Mouse (Mus musculus) heart, postnatal 0 days (tissue): ENCODE measurements around the gene Pgap3. TPM values are rescaled to one million over a fixed set of nuclear protein-coding genes. Genes with fewer than 3 reads are reported as not detected.
"Not testable (repeated sequence)": the region's sequence is repeated elsewhere in the genome, so short reads cannot be mapped to it uniquely, and the experiment has no call there.

ENCODE experiments used
- ATAC-seq: fragments of 200-750 bp; cut with Nextera tagmentation; 2 replicates; pipeline ENCODE4 v1.8.0; 2017; ENCODE audit warnings: low read depth, moderate number of reproducible peaks, moderate library complexity; ENCODE audit not compliant: insufficient read depth
- DNase-seq: peaks from one replicate; pipeline ENCODE4 v3.0.0-alpha.2; 2016; ENCODE audit warnings: low spot score
- H3K27ac ChIP-seq: fragments of 300-500 bp; sonication (generic); 2 replicates; pipeline ENCODE4 v1.5.1; 2014; ENCODE audit warnings: low read depth, mild to moderate bottlenecking
- H3K27me3 ChIP-seq: fragments of 300-500 bp; sonication (generic); 2 replicates; pipeline ENCODE4 v1.6.1; 2014; ENCODE audit warnings: low read length, mixed read lengths; ENCODE audit not compliant: control insufficient read depth, insufficient read depth
- H3K36me3 ChIP-seq: fragments of 300-500 bp; sonication (generic); replicated peaks from 2 replicates; pipeline ENCODE4 v1.6.1; 2014; ENCODE audit warnings: low read length, mixed read lengths; ENCODE audit not compliant: control insufficient read depth, insufficient read depth
- H3K4me1 ChIP-seq: fragments of 300-500 bp; sonication (generic); 2 replicates; pipeline ENCODE4 v1.6.1; 2014; ENCODE audit warnings: antibody characterized with exemption; ENCODE audit not compliant: control insufficient read depth, insufficient read depth
- H3K4me2 ChIP-seq: fragments of 300-500 bp; sonication (generic); 2 replicates; pipeline ENCODE4 v1.6.1; 2014; ENCODE audit warnings: low read depth, mild to moderate bottlenecking, low read length, moderate library complexity
- H3K4me3 ChIP-seq: fragments of 300-500 bp; sonication (generic); 2 replicates; pipeline ENCODE4 v1.5.1; 2014; ENCODE audit warnings: low read depth, low read length
- H3K9ac ChIP-seq: fragments of 300-500 bp; sonication (generic); replicated peaks from 2 replicates; pipeline ENCODE4 v1.6.1; 2014; ENCODE audit warnings: low read depth, low read length, mixed read lengths
- H3K9me3 ChIP-seq: fragments of 300-500 bp; sonication (generic); replicated peaks from 2 replicates; pipeline ENCODE4 v1.6.1; 2016; ENCODE audit warnings: low read length; ENCODE audit not compliant: control insufficient read depth
- CTCF ChIP-seq: IDR thresholded peaks from 2 replicates; pipeline ENCODE4 v1.5.1; 2016; ENCODE audit warnings: antibody characterized with exemption, control low read depth, low read depth
- EP300 ChIP-seq: IDR thresholded peaks from 2 replicates; pipeline ENCODE4 v1.6.1; 2016; ENCODE audit warnings: antibody characterized with exemption, low read depth
- WGBS: fragments of 180-500 bp; shearing (Covaris S2); extraction: QIAGEN DNeasy Blood & Tissue Kit; methylation state at CpG from one replicate; pipeline ENCODE4 v1.1.7; 2014; 5-methylcytosine and 5-hydroxymethylcytosine counted together
- polyA plus RNA-seq: library from polyadenylated mRNA; unstranded; fragments of >200 nt; fragmentation: Nextera tagmentation; extraction: Ambion mirVana; gene quantifications from 2 replicates; pipeline ENCODE4 v1.2.1, GENCODE M21; 2015
- total RNA-seq: library from RNA; depleted of rRNA; stranded (reverse); fragments of >200 nt; gene quantifications from 2 replicates; pipeline ENCODE4 v1.2.3, GENCODE M21; 2014; ENCODE audit warnings: low replicate concordance

The Pgap3 gene
- total and polyA plus RNA-seq, 2 experiments from 2014 or later, result 18.2 to 35.7 TPM

DNA sequence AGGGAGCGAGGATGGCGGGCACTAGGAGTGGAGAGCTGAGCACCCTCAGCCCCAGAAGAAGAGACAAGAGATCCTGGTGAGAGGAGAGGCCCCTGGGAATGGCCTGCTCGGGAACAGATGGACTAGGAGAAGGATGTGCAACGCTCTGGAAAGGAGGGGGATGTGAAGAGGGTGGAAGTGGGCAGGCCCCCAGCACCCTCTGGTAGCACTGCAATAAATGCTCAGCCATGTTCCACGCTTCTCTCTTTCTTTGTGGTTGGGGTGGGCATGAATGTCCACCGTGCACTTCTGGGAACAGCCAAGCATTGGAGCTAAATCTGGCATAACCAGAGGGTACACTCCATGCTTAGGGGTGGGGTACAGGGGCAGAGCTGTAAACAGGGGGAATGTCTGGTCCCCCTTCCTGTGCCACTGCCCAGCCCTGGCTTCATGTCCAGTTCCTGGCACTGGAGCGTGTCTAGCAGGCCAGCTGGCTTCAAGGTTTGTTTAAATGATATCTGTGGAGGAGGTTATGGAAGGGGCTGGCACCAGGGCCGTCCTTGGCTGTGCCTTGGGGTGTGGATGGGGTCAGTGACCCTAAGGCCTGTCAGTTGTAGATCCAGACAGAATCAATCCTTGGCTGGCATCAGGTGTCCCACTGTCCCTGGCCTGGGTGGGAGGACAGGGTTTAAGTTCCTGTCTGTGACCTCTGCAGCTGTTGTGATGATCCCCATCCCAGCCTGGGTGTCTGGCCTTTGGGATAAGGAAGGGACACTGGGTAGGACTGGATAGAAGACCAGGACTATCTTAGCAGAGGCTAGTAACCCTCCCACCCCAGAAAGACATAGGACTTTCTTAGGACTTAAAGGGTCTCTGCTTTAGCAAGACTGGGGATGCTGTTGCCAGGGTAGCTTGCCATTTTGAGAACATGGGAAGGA lies 15.3 kb downstream of the Pgap3 start:
- H3K36me3 ChIP-seq, result 0 out of 2 replicates have a peak, but pooled peaks cover 6% of the 10 kb centered on the region
- 30% methylated on average over 7 of the region's 8 CpGs for WGBS
- peak overlapping the region; percentile 67 for H3K9ac ChIP-seq

DNA sequence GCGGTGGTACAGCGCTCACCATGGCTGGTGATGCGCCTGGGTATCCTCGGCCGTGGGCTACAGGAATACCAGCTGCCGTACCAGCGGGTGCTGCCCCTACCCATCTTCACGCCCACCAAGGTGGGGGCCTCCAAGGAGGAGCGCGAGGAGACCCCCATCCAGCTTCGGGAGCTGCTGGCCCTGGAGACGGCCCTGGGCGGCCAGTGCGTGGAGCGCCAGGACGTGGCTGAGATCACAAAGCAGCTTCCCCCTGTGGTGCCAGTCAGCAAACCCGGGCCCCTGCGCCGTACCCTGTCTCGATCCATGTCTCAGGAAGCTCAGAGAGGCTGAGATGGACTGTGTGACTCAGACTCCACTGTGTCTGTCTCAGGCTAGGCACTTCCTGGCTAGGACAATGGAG lies 16.1 kb downstream of the Pgap3 start:
- peak overlapping the region; percentile 80 for H3K4me2 ChIP-seq
- peak overlapping the region; percentile 92 for H3K27ac ChIP-seq
- DNase-seq, result no peak
- H3K27me3 ChIP-seq, result 0 out of 2 replicates have a peak, but pooled peaks cover 6% of the 10 kb centered on the region
- no peaks in the 10 kb centered on the region for H3K9me3 ChIP-seq
- no peak for ATAC-seq
- 0 out of 2 replicates have a peak, but pooled peaks cover 13% of the 10 kb centered on the region for H3K36me3 ChIP-seq
- TF ChIP-seq CTCF (no peak), EP300 (no peak)
- WGBS, result 41% methylated on average over 20 of the region's 20 CpGs
- H3K4me3 ChIP-seq, result peak overlapping the region; percentile 50
- peak overlapping the region; percentile 67 for H3K9ac ChIP-seq
- H3K4me1 ChIP-seq, result peaks cover 28% of the 10 kb centered on the region

More for the DNA sequence above, 15.3 kb downstream of the Pgap3 start:
- peak overlapping the region; percentile 50 for H3K4me3 ChIP-seq
- ATAC-seq (no peak), DNase-seq (no peak)
- TF ChIP-seq EP300, result no peak
- TF ChIP-seq CTCF, result no peak
- peak overlapping the region; percentile 92 for H3K27ac ChIP-seq
- H3K9me3 ChIP-seq, result no peaks in the 10 kb centered on the region
- H3K4me2 ChIP-seq, result peak overlapping the region; percentile 80
- peaks cover 20% of the 10 kb centered on the region for H3K4me1 ChIP-seq
- H3K27me3 ChIP-seq, result 0 out of 2 replicates have a peak, but pooled peaks cover 6% of the 10 kb centered on the region

DNA sequence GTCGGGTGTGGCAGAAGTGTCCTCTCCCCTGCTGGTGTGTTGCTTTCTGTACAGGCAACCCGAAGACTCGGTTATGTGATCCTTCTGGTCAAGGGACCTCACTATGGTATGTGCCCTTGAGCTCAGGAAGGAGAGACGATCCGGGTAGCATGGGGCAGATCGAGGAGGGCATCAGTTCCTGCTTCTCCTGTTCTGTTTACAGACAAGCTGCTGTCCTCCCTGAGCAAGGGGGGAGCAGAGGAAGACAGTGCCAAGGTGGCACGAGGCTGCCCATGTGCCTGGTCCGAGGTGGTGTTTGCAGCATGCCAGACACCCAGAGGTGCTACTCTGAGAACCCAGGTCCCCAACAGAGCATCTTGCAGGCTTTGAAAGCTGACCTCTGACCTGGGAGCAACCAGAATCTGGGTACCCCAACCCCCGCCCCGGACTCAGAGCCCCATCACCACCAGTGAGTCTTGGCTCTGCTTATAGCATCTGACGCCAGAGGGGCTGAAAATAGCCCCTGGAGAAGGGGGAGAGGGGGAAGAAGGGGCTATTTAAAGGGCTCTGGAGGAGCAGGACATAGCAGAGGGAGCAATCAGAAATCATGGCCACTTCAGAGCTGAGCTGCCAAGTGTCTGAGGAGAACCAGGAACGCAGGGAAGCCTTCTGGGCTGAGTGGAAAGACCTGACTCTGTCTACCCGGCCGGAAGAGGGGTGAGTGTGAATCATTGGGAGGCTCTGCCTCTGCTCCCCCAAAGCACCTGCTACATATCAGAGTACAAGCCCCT lies 16.8 kb downstream of the Pgap3 start, which contains the start of gene Tcap:
Tcap (plus strand) TSS at position 551 of the 770 bp plus-strand sequence.
- peak within 1 kb of the TSS; percentile 67 for H3K9ac ChIP-seq
- peaks cover 17% of the 10 kb centered on the region; the same call in 1 of the 2 replicates for H3K36me3 ChIP-seq
- peak within 1 kb of the TSS; percentile 50 for H3K4me3 ChIP-seq
- WGBS, result 27% methylated on average over 14 of the region's 14 CpGs
- peak within 1 kb of the TSS; percentile 80 for H3K4me2 ChIP-seq
- TF ChIP-seq CTCF (no peak), EP300 (peak; percentile 9; the same call in 1 of the 2 replicates)
- peak; percentile 87 for DNase-seq
- peaks cover 36% of the 10 kb centered on the region for H3K4me1 ChIP-seq
- no peaks in the 10 kb centered on the region for H3K9me3 ChIP-seq
- ATAC-seq, result peak; percentile 85
- H3K27ac ChIP-seq, result peak within 1 kb of the TSS; percentile 92
- H3K27me3 ChIP-seq, result 0 out of 2 replicates have a peak, but pooled peaks cover 6% of the 10 kb centered on the region

DNA sequence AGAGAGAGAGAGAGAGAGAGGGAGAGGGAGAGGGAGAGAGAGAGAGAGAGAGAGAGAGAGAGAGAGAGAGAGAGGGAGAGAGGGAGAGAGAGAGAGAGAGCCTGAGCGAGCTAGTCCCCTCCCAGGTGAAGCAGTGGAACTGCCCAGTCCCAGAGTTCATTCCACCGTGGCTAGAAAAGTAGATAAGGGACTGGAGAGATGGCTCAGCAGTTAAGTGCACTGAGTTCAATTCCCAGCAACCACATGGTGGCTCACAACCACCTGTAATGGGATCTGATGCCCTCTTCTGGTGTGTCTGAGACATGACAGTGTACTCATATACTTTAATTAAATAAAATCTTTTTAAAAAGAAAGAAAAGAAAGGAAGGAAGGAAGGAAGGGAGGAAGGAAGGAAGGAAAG lies 17.9 kb downstream of the Pgap3 start:
- H3K9ac ChIP-seq, H3K4me2 ChIP-seq, DNase-seq, ATAC-seq, H3K27me3 ChIP-seq, H3K9me3 ChIP-seq, H3K4me3 ChIP-seq: not testable (repeated sequence)
- Histone ChIP-seq H3K27ac (peak overlapping the region; percentile 25; the same call in 1 of the 2 replicates), H3K4me1 (peaks cover 46% of the 10 kb centered on the region), H3K36me3 (peaks cover 26% of the 10 kb centered on the region)
- 0 out of 2 replicates have a peak, but pooled peaks have one; percentile 2 for TF ChIP-seq CTCF
- 27% methylated on average over 2 of the region's 2 CpGs for WGBS

DNA sequence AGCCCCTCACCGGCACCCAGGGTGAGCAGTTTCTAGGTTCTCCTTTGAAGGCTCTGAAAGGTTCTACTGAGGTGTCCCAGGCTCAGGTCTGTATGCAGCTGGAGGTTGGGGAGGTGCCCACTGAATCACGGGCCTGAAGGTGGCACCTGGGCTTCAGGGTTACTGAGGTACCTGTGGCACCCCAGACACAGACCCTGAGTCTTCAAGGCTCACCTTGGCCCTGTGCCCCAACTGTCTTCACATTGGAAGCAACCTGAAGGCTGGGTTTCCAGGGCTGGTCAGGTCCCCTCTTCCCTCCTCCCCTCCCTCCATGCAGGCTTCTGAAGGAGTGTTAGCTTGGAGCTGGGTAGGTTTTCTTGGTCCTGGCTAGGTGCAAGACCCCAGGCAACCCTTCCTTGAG lies 18.6 kb downstream of the Pgap3 start:
- DNase-seq (no peak), ATAC-seq (no peak)
- Histone ChIP-seq H3K9me3 (no peaks in the 10 kb centered on the region), H3K9ac (no peak overlapping the region), H3K27me3 (no peaks in the 10 kb centered on the region), H3K27ac (peak overlapping the region; percentile 25; the same call in 1 of the 2 replicates), H3K4me3 (no peak overlapping the region), H3K4me1 (peaks cover 53% of the 10 kb centered on the region), H3K36me3 (peaks cover 34% of the 10 kb centered on the region), H3K4me2 (no peak overlapping the region)
- no peak for TF ChIP-seq CTCF
- TF ChIP-seq EP300, result no peak
- WGBS, result 92% methylated on average over 2 of the region's 2 CpGs
